18 mouse cellular contexts compared by ENCODE assay signal in the genomic region with DNA sequence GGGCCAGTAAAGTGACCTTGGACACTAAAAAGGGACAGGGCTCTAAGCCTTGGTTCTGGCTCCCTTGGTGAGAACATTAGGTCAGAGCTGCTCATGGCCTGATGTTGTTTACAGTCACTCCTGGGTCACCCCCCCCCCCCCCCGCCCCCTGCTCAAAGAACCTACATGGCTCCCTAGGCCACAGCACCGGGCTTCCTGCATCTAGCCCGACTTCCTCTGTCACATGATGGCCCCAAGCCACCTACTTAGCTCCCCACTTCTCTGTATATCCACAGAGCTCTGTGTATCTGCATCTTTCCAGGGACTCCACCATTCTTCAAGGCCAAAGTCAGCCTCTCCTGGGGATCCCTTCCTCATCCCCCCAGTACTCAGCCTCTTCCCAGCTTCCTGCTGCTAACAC. TPM values are rescaled to one million over a fixed set of nuclear protein-coding genes. Genes with fewer than 3 reads are reported as not detected.
DNase-seq lines count a peak whose midpoint lies in the region; ATAC-seq and TF ChIP-seq lines count a peak whose summit lies in the region.
"Had no signal": no experiment of that assay in that cellular context is flagged by ENCODE, and none has a peak within 500 bp of the region (broad histone marks: within the 10 kb centered on the region; RNA-seq: fewer than 3 reads in every experiment).

No protein-coding gene starts in this region.

- ATAC-seq in embryonic facial prominence, embryonic 13.5 days (ENCODE audit: insufficient number of reproducible peaks, insufficient read depth, low FRiP score, low TSS enrichment, low read depth), result no peak
- ATAC-seq: forebrain, embryonic 14.5 days; inflammation-experienced regulatory T-cells, adult 6 months had no signal

- no peak overlapping the region for H3K4me2 ChIP-seq in embryonic facial prominence, embryonic 13.5 days

- H3K36me3 ChIP-seq in embryonic facial prominence, embryonic 13.5 days, result peaks cover 29% of the 10 kb centered on the region
- peaks cover 22% of the 10 kb centered on the region for H3K36me3 ChIP-seq in embryonic facial prominence, embryonic 10.5 days (replicated peaks)
- H3K36me3 ChIP-seq in liver, adult 2 months (ENCODE audit: control insufficient read depth, insufficient read depth, low read length), result peaks cover 4% of the 10 kb centered on the region; the same call in 1 of the 2 replicates
- no peaks in the 10 kb centered on the region for H3K36me3 ChIP-seq in kidney, adult 2 months (ENCODE audit: control insufficient read depth, insufficient read depth, low read length)

- WGBS in embryonic facial prominence, embryonic 13.5 days, result 54% methylated on average over 2 of the region's 3 CpGs
- WGBS in embryonic facial prominence, embryonic 10.5 days, result 47% methylated on average over 3 of the region's 3 CpGs
- 5% methylated on average over 3 of the region's 3 CpGs for WGBS in liver, adult 2 months
- 39% methylated on average over 3 of the region's 3 CpGs for WGBS in kidney, adult 2 months

- H3K27me3 ChIP-seq in embryonic facial prominence, embryonic 13.5 days, result peaks cover 9% of the 10 kb centered on the region
- H3K27me3 ChIP-seq in embryonic facial prominence, embryonic 10.5 days (replicated peaks; ENCODE audit: low read depth, poor library complexity, severe bottlenecking), result peaks cover 13% of the 10 kb centered on the region
- H3K27me3 ChIP-seq in liver, adult 2 months (ENCODE audit: control insufficient read depth, insufficient read depth, low read length), result no peaks in the 10 kb centered on the region
- H3K27me3 ChIP-seq in kidney, adult 2 months (replicated peaks; ENCODE audit: control insufficient read depth, insufficient read depth, low read length), result no peaks in the 10 kb centered on the region

- H3K9me3 ChIP-seq in embryonic facial prominence, embryonic 13.5 days, result no peaks in the 10 kb centered on the region
- no peaks in the 10 kb centered on the region for H3K9me3 ChIP-seq in embryonic facial prominence, embryonic 10.5 days
- H3K9me3 ChIP-seq: heart, embryonic 10.5 days; neural tube, embryonic 13.5 days had no signal

- no peak for TF ChIP-seq CTCF in liver, adult 2 months (IDR thresholded peaks at IDR 0.05; ENCODE audit: low read depth, low read length)
- no peak for TF ChIP-seq CTCF in kidney, adult 2 months (conservative IDR thresholded peaks at IDR 0.05; ENCODE audit: insufficient read depth, insufficient read length, low read depth, low read length)

- no peak overlapping the region for H3K27ac ChIP-seq in embryonic facial prominence, embryonic 13.5 days
- H3K27ac ChIP-seq in embryonic facial prominence, embryonic 10.5 days (replicated peaks), result no peak overlapping the region
- H3K27ac ChIP-seq in liver, adult 2 months (replicated peaks; ENCODE audit: insufficient read depth, low read depth, low read length), result peak overlapping the region; percentile 43
- H3K27ac ChIP-seq in kidney, adult 2 months (ENCODE audit: insufficient read depth, low read depth, low read length), result no peak overlapping the region
- H3K27ac ChIP-seq: heart, embryonic 10.5 days; kidney, postnatal 0 days; liver, embryonic 14.5 days; neural tube, embryonic 13.5 days had no signal

- DNase-seq in embryonic facial prominence, embryonic 10.5 days (ENCODE audit: low spot score), result no peak
- DNase-seq in liver, adult 2 months (ENCODE audit: extremely low read depth, low read depth, low spot score), result peak; percentile 20
- no peak for DNase-seq in liver
- peak; percentile 31 for DNase-seq in thymus, postnatal 0 days (ENCODE audit: low spot score)
- DNase-seq in thymus, adult 18-20 months, result no peak
- no peak for DNase-seq in kidney, adult 2 months
- DNase-seq in layer of hippocampus, adult 9-11 months, result no peak
- DNase-seq: cerebellum, adult 2 months; heart, postnatal 36 days; thymus, postnatal 4 days had no signal

- peaks cover 42% of the 10 kb centered on the region for H3K4me1 ChIP-seq in embryonic facial prominence, embryonic 13.5 days
- H3K4me1 ChIP-seq in embryonic facial prominence, embryonic 10.5 days, result peaks cover 40% of the 10 kb centered on the region
- H3K4me1 ChIP-seq in liver, adult 2 months (ENCODE audit: control insufficient read depth, insufficient read depth, low read length), result peaks cover 31% of the 10 kb centered on the region
- peaks cover 10% of the 10 kb centered on the region for H3K4me1 ChIP-seq in kidney, adult 2 months (ENCODE audit: control insufficient read depth, insufficient read depth, low read length)

- H3K4me3 ChIP-seq in embryonic facial prominence, embryonic 13.5 days, result no peak overlapping the region
- no peak overlapping the region for H3K4me3 ChIP-seq in embryonic facial prominence, embryonic 10.5 days
- H3K4me3 ChIP-seq in liver, adult 2 months (ENCODE audit: insufficient read depth, low read depth, low read length), result no peak overlapping the region
- no peak overlapping the region for H3K4me3 ChIP-seq in kidney, adult 2 months (ENCODE audit: insufficient read depth, low read depth, low read length)
- H3K4me3 ChIP-seq: heart, embryonic 10.5 days; neural tube, embryonic 13.5 days had no signal

- TF ChIP-seq POLR2A in liver, adult 2 months (IDR thresholded peaks at IDR 0.05; ENCODE audit: extremely low read depth, insufficient read depth, low read length), result no peak
- no peak for TF ChIP-seq POLR2A in kidney, adult 2 months (IDR thresholded peaks at IDR 0.05; ENCODE audit: low read depth, low read length)

- H3K79me2 ChIP-seq in liver, adult 2 months (ENCODE audit: control insufficient read depth, insufficient read depth, low read length), result peaks cover 18% of the 10 kb centered on the region

- H3K9ac ChIP-seq in embryonic facial prominence, embryonic 13.5 days, result peak overlapping the region; percentile 41; the same call in 1 of the 2 replicates
- no peak overlapping the region for H3K9ac ChIP-seq in liver, adult 2 months (ENCODE audit: low read depth, low read length)
- H3K9ac ChIP-seq: liver, embryonic 14.5 days had no signal

RNA-seq across cellular contexts. Expression of a gene that starts 4.6 kb away (rescaled TPM):
- polyA plus RNA-seq in embryonic facial prominence, embryonic 13.5 days (2015; fragmentation: Nextera tagmentation; extraction: Ambion mirVana), result 10.0 and 10.6 TPM in 2 replicates
- polyA plus RNA-seq in embryonic facial prominence, embryonic 10.5 days (2016; fragmentation: Nextera tagmentation; extraction: Ambion mirVana), result 12.6 and 13.5 TPM in 2 replicates
- 3.0 and 3.9 TPM in 2 replicates for total RNA-seq in liver, adult 2 months (2014; rRNA removed)
- polyA plus RNA-seq in liver, adult 2 months (2012; rRNA removed), result 26.0 and 30.7 TPM in 2 replicates
- 24.3 and 29.7 TPM in 2 replicates for polyA plus RNA-seq in thymus, postnatal 0 days (2015; fragmentation: Nextera tagmentation; extraction: Ambion mirVana)
- polyA plus RNA-seq in kidney, adult 2 months (2012; rRNA removed), result 29.6 and 35.4 TPM in 2 replicates

RNA-seq across cellular contexts. Expression of a gene that starts 21.9 kb away (rescaled TPM):
- polyA plus RNA-seq in embryonic facial prominence, embryonic 13.5 days (2015; fragmentation: Nextera tagmentation; extraction: Ambion mirVana), result 22.9 and 28.2 TPM in 2 replicates
- 23.4 and 23.7 TPM in 2 replicates for polyA plus RNA-seq in embryonic facial prominence, embryonic 10.5 days (2016; fragmentation: Nextera tagmentation; extraction: Ambion mirVana)
- total RNA-seq in liver, adult 2 months (2014; rRNA removed), result 20.5 and 22.4 TPM in 2 replicates
- 17.1 and 21.9 TPM in 2 replicates for polyA plus RNA-seq in liver, adult 2 months (2012; rRNA removed)
- polyA plus RNA-seq in thymus, postnatal 0 days (2015; fragmentation: Nextera tagmentation; extraction: Ambion mirVana), result 10.9 and 13.0 TPM in 2 replicates
- polyA plus RNA-seq in kidney, adult 2 months (2012; rRNA removed), result 13.5 and 15.3 TPM in 2 replicates

RNA-seq across cellular contexts. Expression of a gene that starts 54.6 kb away (rescaled TPM):
- polyA plus RNA-seq in embryonic facial prominence, embryonic 13.5 days (2015; fragmentation: Nextera tagmentation; extraction: Ambion mirVana), result 22.0 and 23.9 TPM in 2 replicates
- 36.0 and 37.1 TPM in 2 replicates for polyA plus RNA-seq in embryonic facial prominence, embryonic 10.5 days (2016; fragmentation: Nextera tagmentation; extraction: Ambion mirVana)
- total RNA-seq in liver, adult 2 months (2014; rRNA removed), result 0.65 and 1.0 TPM in 2 replicates
- polyA plus RNA-seq in liver, adult 2 months (2012; rRNA removed), result 1.3 and 1.6 TPM in 2 replicates
- polyA plus RNA-seq in thymus, postnatal 0 days (2015; fragmentation: Nextera tagmentation; extraction: Ambion mirVana), result 6.2 and 6.3 TPM in 2 replicates
- 41.5 and 49.3 TPM in 2 replicates for polyA plus RNA-seq in kidney, adult 2 months (2012; rRNA removed)
- total RNA-seq: common myeloid progenitor, adult 5-6 weeks had no signal

Comparison
In these comparisons a context has a peak if more than half of its experiments do, and no peak if none do; other contexts are left out.
1. DNase-seq: peak in liver, adult 2 months (single experiment) and thymus, postnatal 0 days (single experiment); none in embryonic facial prominence, embryonic 10.5 days (single experiment), liver (single experiment), thymus, adult 18-20 months (0 of 2), kidney, adult 2 months (single experiment) and layer of hippocampus, adult 9-11 months (single experiment).